Mouse (Mus musculus) hindbrain, embryonic 16.5 days (tissue): ENCODE data around the gene Krtap20-2. TPM values are rescaled to one million over a fixed set of nuclear protein-coding genes. Genes with fewer than 3 reads are reported as not detected.
"Not testable (repeated sequence)": the region's sequence is repeated elsewhere in the genome, so short reads cannot be mapped to it uniquely, and the experiment has no call there.

ENCODE experiments used
- ATAC-seq: fragments of 200-750 bp; cut with Nextera tagmentation; 2 replicates; pipeline ENCODE4 v1.8.0; 2017; ENCODE audit warnings: moderate TSS enrichment, moderate library complexity
- H3K27ac ChIP-seq: fragments of 300-500 bp; sonication (generic); 2 replicates; pipeline ENCODE4 v1.5.1; 2014; ENCODE audit warnings: low read depth, mild to moderate bottlenecking, control low read depth, low read length, moderate library complexity
- H3K27me3 ChIP-seq: fragments of 300-500 bp; sonication (generic); replicated peaks from 2 replicates; pipeline ENCODE4 v1.6.1; 2014; ENCODE audit warnings: low read length; ENCODE audit not compliant: control insufficient read depth, insufficient read depth
- H3K36me3 ChIP-seq: fragments of 300-500 bp; sonication (generic); 2 replicates; pipeline ENCODE4 v1.6.1; 2014; ENCODE audit warnings: mild to moderate bottlenecking, low read length, moderate library complexity, mixed read lengths; ENCODE audit not compliant: control insufficient read depth, insufficient read depth
- H3K4me1 ChIP-seq: fragments of 300-500 bp; sonication (generic); 2 replicates; pipeline ENCODE4 v1.6.1; 2014; ENCODE audit warnings: low read depth, low read length; ENCODE audit not compliant: control insufficient read depth, insufficient read depth
- H3K4me2 ChIP-seq: fragments of 300-500 bp; sonication (generic); 2 replicates; pipeline ENCODE4 v1.6.1; 2014; ENCODE audit warnings: mild to moderate bottlenecking, low read length, control low read depth, moderate library complexity
- H3K4me3 ChIP-seq: fragments of 300-500 bp; sonication (generic); 2 replicates; pipeline ENCODE4 v1.5.1; 2014; ENCODE audit warnings: mild to moderate bottlenecking, low read length, control low read depth, moderate library complexity
- H3K9ac ChIP-seq: fragments of 300-500 bp; sonication (generic); 2 replicates; pipeline ENCODE4 v1.6.1; 2014; ENCODE audit warnings: low read depth, mild to moderate bottlenecking, control low read depth, low read length, moderate library complexity
- H3K9me3 ChIP-seq: fragments of 300-500 bp; sonication (generic); 2 replicates; pipeline ENCODE4 v1.6.1; 2014; ENCODE audit warnings: mild to moderate bottlenecking, low read length, moderate library complexity; ENCODE audit not compliant: control insufficient read depth
- WGBS: fragments of 180-500 bp; shearing (Covaris S2); extraction: QIAGEN DNeasy Blood & Tissue Kit; methylation state at CpG from one replicate; pipeline ENCODE4 v1.1.7; 2014; 5-methylcytosine and 5-hydroxymethylcytosine counted together
- polyA plus RNA-seq: library from polyadenylated mRNA; unstranded; fragments of >200 nt; fragmentation: Nextera tagmentation; extraction: Ambion mirVana; gene quantifications from 2 replicates; pipeline ENCODE4 v1.2.1, GENCODE M21; 2015

The Krtap20-2 gene
- not detected in 2 replicates for polyA plus RNA-seq

- Histone ChIP-seq H3K4me3 (no peak within 1 kb of the TSS), H3K27ac (no peak within 1 kb of the TSS), H3K4me1 (no peaks in the 10 kb centered on the region), H3K27me3 (no peaks in the 10 kb centered on the region), H3K9ac (no peak within 1 kb of the TSS), H3K9me3 (no peaks in the 10 kb centered on the region), H3K4me2 (no peak within 1 kb of the TSS), H3K36me3 (no peaks in the 10 kb centered on the region)
- WGBS: 45% methylated on average over 1 of the region's 1 CpGs
- ATAC-seq: no peak
These were observed at the start of gene Krtap20-2 for GRCm38 (mm10) chr16:89205561-89205960. Krtap20-2 (plus strand) TSS chr16:89205861.

- H3K27me3 ChIP-seq: no peaks in the 10 kb centered on the region
- no peaks in the 10 kb centered on the region for H3K4me1 ChIP-seq
- 89% methylated on average over 4 of the region's 4 CpGs for WGBS
- no peak for ATAC-seq
- no peak within 1 kb of the TSS for H3K9ac ChIP-seq
- H3K9me3 ChIP-seq: no peaks in the 10 kb centered on the region
- H3K4me2 ChIP-seq: no peak within 1 kb of the TSS
- no peaks in the 10 kb centered on the region for H3K36me3 ChIP-seq
- H3K4me3 ChIP-seq: no peak within 1 kb of the TSS
- H3K27ac ChIP-seq: no peak within 1 kb of the TSS
These were observed 48.0 kb upstream of the Krtap20-2 start, which contains the start of gene Gm9789 for GRCm38 (mm10) chr16:89157652-89158051. Gm9789 (plus strand) TSS chr16:89157952.

GRCm38 (mm10) chr16:89169190-89169589, 36.5 kb upstream of the Krtap20-2 start, which contains the start of gene Gm7735:
Gm7735 (plus strand) TSS chr16:89169490.
- not testable (repeated sequence) for H3K4me3 ChIP-seq, H3K4me1 ChIP-seq, ATAC-seq, H3K27ac ChIP-seq, H3K27me3 ChIP-seq, H3K9me3 ChIP-seq, H3K9ac ChIP-seq, H3K36me3 ChIP-seq, H3K4me2 ChIP-seq

GRCm38 (mm10) chr16:89174435-89174834, 31.2 kb upstream of the Krtap20-2 start, which contains the start of gene 1110057P08Rik:
1110057P08Rik (plus strand) TSS chr16:89174735.
- Histone ChIP-seq H3K4me2 (no peak within 1 kb of the TSS), H3K27me3 (no peaks in the 10 kb centered on the region), H3K36me3 (no peaks in the 10 kb centered on the region), H3K27ac (no peak within 1 kb of the TSS), H3K9me3 (no peaks in the 10 kb centered on the region), H3K4me3 (no peak within 1 kb of the TSS), H3K4me1 (no peaks in the 10 kb centered on the region), H3K9ac (no peak within 1 kb of the TSS)
- 90% methylated on average over 2 of the region's 2 CpGs for WGBS
- ATAC-seq: no peak

GRCm38 (mm10) chr16:89188621-89189020, 17.0 kb upstream of the Krtap20-2 start:
- 87% methylated on average over 4 of the region's 4 CpGs for WGBS
- no peaks in the 10 kb centered on the region for H3K36me3 ChIP-seq
- H3K27me3 ChIP-seq: no peaks in the 10 kb centered on the region
- no peak overlapping the region for H3K27ac ChIP-seq
- no peak for ATAC-seq
- H3K9ac ChIP-seq: no peak overlapping the region
- H3K9me3 ChIP-seq: no peaks in the 10 kb centered on the region
- no peak overlapping the region for H3K4me2 ChIP-seq
- no peak overlapping the region for H3K4me3 ChIP-seq
- H3K4me1 ChIP-seq: no peaks in the 10 kb centered on the region

Other genes with a start within 250 kb of the Krtap20-2 start
- gene Krtap16-3, start 243.0 kb upstream of the Krtap20-2 start, polyA plus RNA-seq: not detected in 2 replicates
- gene Krtap22-2, start 195.1 kb upstream of the Krtap20-2 start, polyA plus RNA-seq: not detected in 2 replicates
- not detected in 2 replicates for gene Gm10229, start 190.6 kb upstream of the Krtap20-2 start, polyA plus RNA-seq
- not detected in 2 replicates for gene Krtap6-1, start 174.2 kb upstream of the Krtap20-2 start, polyA plus RNA-seq
- not detected in 2 replicates for gene Gm10228, start 164.4 kb upstream of the Krtap20-2 start, polyA plus RNA-seq
- gene Krtap6-5, start 158.0 kb upstream of the Krtap20-2 start, polyA plus RNA-seq: not detected in 2 replicates
- not detected in 2 replicates for gene 1110025L11Rik, start 141.9 kb upstream of the Krtap20-2 start, polyA plus RNA-seq
- gene Krtap6-3, start 121.8 kb upstream of the Krtap20-2 start, polyA plus RNA-seq: not detected in 2 replicates
- gene Gm6358, start 65.0 kb upstream of the Krtap20-2 start, polyA plus RNA-seq: not detected in 2 replicates
- not detected in 2 replicates for gene Gm10061, start 54.8 kb upstream of the Krtap20-2 start, polyA plus RNA-seq
- gene Gm9789, start 47.9 kb upstream of the Krtap20-2 start, polyA plus RNA-seq: not detected in 2 replicates
- gene Gm7735, start 36.4 kb upstream of the Krtap20-2 start, polyA plus RNA-seq: not detected in 2 replicates
- gene 1110057P08Rik, start 31.1 kb upstream of the Krtap20-2 start, polyA plus RNA-seq: not detected in 2 replicates
- gene Krtap21-1, start 198.0 kb downstream of the Krtap20-2 start, polyA plus RNA-seq: not detected in 2 replicates
- gene Krtap6-2, start 214.2 kb downstream of the Krtap20-2 start, polyA plus RNA-seq: not detected in 2 replicates